Mouse (Mus musculus) heart, embryonic 13.5 days (tissue): ENCODE measurements around the gene Zfp955a. TPM values are rescaled to one million over a fixed set of nuclear protein-coding genes. Genes with fewer than 3 reads are reported as not detected.

Experiments used
- polyA plus RNA-seq: library from polyadenylated mRNA; unstranded; fragments of >200 nt; fragmentation: Nextera tagmentation; extraction: Ambion mirVana; gene quantifications from 2 replicates; pipeline ENCODE4 v1.2.1, GENCODE M21; 2015

Zfp955a gene
- polyA plus RNA-seq, 1 experiment from 2014 or later = 11.8 TPM

Other genes starting within 250 kb of the Zfp955a start
- 5.5 and 6.3 TPM in 2 replicates for gene Zfp763, start 221.7 kb downstream of the Zfp955a start, polyA plus RNA-seq
- not detected in 2 replicates for gene 4921501E09Rik, start 187.1 kb downstream of the Zfp955a start, polyA plus RNA-seq
- gene Zfp563, start 165.8 kb downstream of the Zfp955a start, polyA plus RNA-seq = 4.6 and 4.9 TPM in 2 replicates
- 0.10 TPM in 1 of 2 replicates, not detected in the other for gene Morc2b, start 115.5 kb downstream of the Zfp955a start, polyA plus RNA-seq
- gene Olfr55, start 86.7 kb downstream of the Zfp955a start, polyA plus RNA-seq = not detected in 2 replicates
- gene Olfr239, start 63.8 kb downstream of the Zfp955a start, polyA plus RNA-seq = not detected in 2 replicates
- 0.04 TPM in 1 of 2 replicates, not detected in the other for gene Olfr1564, start 33.5 kb downstream of the Zfp955a start, polyA plus RNA-seq
- 0.05 TPM in 1 of 2 replicates, not detected in the other for gene Olfr63, start 9.5 kb upstream of the Zfp955a start, polyA plus RNA-seq
- 8.1 and 8.6 TPM in 2 replicates for gene Zfp955b, start 34.4 kb upstream of the Zfp955a start, polyA plus RNA-seq
- gene Zfp81, start 103.7 kb upstream of the Zfp955a start, polyA plus RNA-seq = 4.6 and 5.9 TPM in 2 replicates
- gene Zfp101, start 139.5 kb upstream of the Zfp955a start, polyA plus RNA-seq = 7.1 and 7.5 TPM in 2 replicates
- gene Actl9, start 177.8 kb upstream of the Zfp955a start, polyA plus RNA-seq = not detected in 2 replicates